Mouse (Mus musculus) heart, postnatal 0 days (tissue): ENCODE results near the gene Atl2. TPM values are rescaled to one million over a fixed set of nuclear protein-coding genes. Genes with fewer than 3 reads are reported as not detected.

ENCODE experiments used
- ATAC-seq: fragments of 200-750 bp; cut with Nextera tagmentation; 2 replicates; pipeline ENCODE4 v1.8.0; 2017; ENCODE audit warnings: low read depth, moderate number of reproducible peaks, moderate library complexity; ENCODE audit not compliant: insufficient read depth
- DNase-seq: peaks from one replicate; pipeline ENCODE4 v3.0.0-alpha.2; 2016; ENCODE audit warnings: low spot score
- H3K27ac ChIP-seq: fragments of 300-500 bp; sonication (generic); 2 replicates; pipeline ENCODE4 v1.5.1; 2014; ENCODE audit warnings: low read depth, mild to moderate bottlenecking
- H3K27me3 ChIP-seq: fragments of 300-500 bp; sonication (generic); 2 replicates; pipeline ENCODE4 v1.6.1; 2014; ENCODE audit warnings: low read length, mixed read lengths; ENCODE audit not compliant: control insufficient read depth, insufficient read depth
- H3K36me3 ChIP-seq: fragments of 300-500 bp; sonication (generic); replicated peaks from 2 replicates; pipeline ENCODE4 v1.6.1; 2014; ENCODE audit warnings: low read length, mixed read lengths; ENCODE audit not compliant: control insufficient read depth, insufficient read depth
- H3K4me1 ChIP-seq: fragments of 300-500 bp; sonication (generic); 2 replicates; pipeline ENCODE4 v1.6.1; 2014; ENCODE audit warnings: antibody characterized with exemption; ENCODE audit not compliant: control insufficient read depth, insufficient read depth
- H3K4me2 ChIP-seq: fragments of 300-500 bp; sonication (generic); 2 replicates; pipeline ENCODE4 v1.6.1; 2014; ENCODE audit warnings: low read depth, mild to moderate bottlenecking, low read length, moderate library complexity
- H3K4me3 ChIP-seq: fragments of 300-500 bp; sonication (generic); 2 replicates; pipeline ENCODE4 v1.5.1; 2014; ENCODE audit warnings: low read depth, low read length
- H3K9ac ChIP-seq: fragments of 300-500 bp; sonication (generic); replicated peaks from 2 replicates; pipeline ENCODE4 v1.6.1; 2014; ENCODE audit warnings: low read depth, low read length, mixed read lengths
- H3K9me3 ChIP-seq: fragments of 300-500 bp; sonication (generic); replicated peaks from 2 replicates; pipeline ENCODE4 v1.6.1; 2016; ENCODE audit warnings: low read length; ENCODE audit not compliant: control insufficient read depth
- CTCF ChIP-seq: IDR thresholded peaks from 2 replicates; pipeline ENCODE4 v1.5.1; 2016; ENCODE audit warnings: antibody characterized with exemption, control low read depth, low read depth
- EP300 ChIP-seq: IDR thresholded peaks from 2 replicates; pipeline ENCODE4 v1.6.1; 2016; ENCODE audit warnings: antibody characterized with exemption, low read depth
- WGBS: fragments of 180-500 bp; shearing (Covaris S2); extraction: QIAGEN DNeasy Blood & Tissue Kit; methylation state at CpG from one replicate; pipeline ENCODE4 v1.1.7; 2014; 5-methylcytosine and 5-hydroxymethylcytosine counted together
- polyA plus RNA-seq: library from polyadenylated mRNA; unstranded; fragments of >200 nt; fragmentation: Nextera tagmentation; extraction: Ambion mirVana; gene quantifications from 2 replicates; pipeline ENCODE4 v1.2.1, GENCODE M21; 2015
- total RNA-seq: library from RNA; depleted of rRNA; stranded (reverse); fragments of >200 nt; gene quantifications from 2 replicates; pipeline ENCODE4 v1.2.3, GENCODE M21; 2014; ENCODE audit warnings: low replicate concordance

Atl2 gene
- total and polyA plus RNA-seq, 2 experiments from 2014 or later = 11.3 to 20.2 TPM

- no peak overlapping the region for H3K4me3 ChIP-seq
- peaks cover 14% of the 10 kb centered on the region for H3K4me1 ChIP-seq
- peaks cover 7% of the 10 kb centered on the region; the same call in 1 of the 2 replicates for H3K27me3 ChIP-seq
- H3K4me2 ChIP-seq = no peak overlapping the region
- no peaks in the 10 kb centered on the region for H3K9me3 ChIP-seq
- WGBS = 60% methylated on average over 3 of the region's 3 CpGs
- no peak for ATAC-seq
- DNase-seq = no peak
- TF ChIP-seq EP300 = no peak
- TF ChIP-seq CTCF = no peak
- no peak overlapping the region for H3K27ac ChIP-seq
- no peaks in the 10 kb centered on the region for H3K36me3 ChIP-seq
- H3K9ac ChIP-seq = no peak overlapping the region
These were observed 1.7 kb upstream of the Atl2 start for GRCm38 (mm10) chr17:79897666-79898065.

GRCm38 (mm10) chr17:79894971-79895882 lies 696 bp downstream of the Atl2 start:
- Histone ChIP-seq H3K4me2 (peak overlapping the region; percentile 82), H3K4me3 (peak overlapping the region; percentile 87), H3K9me3 (no peaks in the 10 kb centered on the region), H3K9ac (peak overlapping the region; percentile 92), H3K27ac (peak overlapping the region; percentile 99), H3K36me3 (no peaks in the 10 kb centered on the region), H3K27me3 (peaks cover 7% of the 10 kb centered on the region; the same call in 1 of the 2 replicates), H3K4me1 (peaks cover 14% of the 10 kb centered on the region)
- DNase-seq (peak; percentile 43), ATAC-seq (peak; percentile 79)
- WGBS = under 1% methylated on average over 58 of the region's 100 CpGs
- TF ChIP-seq EP300 (no peak), CTCF (0 out of 2 replicates have a peak, but pooled peaks have one; percentile 1)

GRCm38 (mm10) chr17:79894054-79894453 lies 1.9 kb downstream of the Atl2 start:
- no peak for TF ChIP-seq EP300
- peak overlapping the region; percentile 87 for H3K4me3 ChIP-seq
- H3K4me2 ChIP-seq = peak overlapping the region; percentile 82
- ATAC-seq (no peak), DNase-seq (no peak)
- H3K27ac ChIP-seq = no peak overlapping the region
- peaks cover 7% of the 10 kb centered on the region; the same call in 1 of the 2 replicates for H3K27me3 ChIP-seq
- no peaks in the 10 kb centered on the region for H3K9me3 ChIP-seq
- no peak overlapping the region; the same call in 1 of the 2 replicates for H3K9ac ChIP-seq
- peaks cover 14% of the 10 kb centered on the region for H3K4me1 ChIP-seq
- no peaks in the 10 kb centered on the region for H3K36me3 ChIP-seq
- 39% methylated on average over 4 of the region's 4 CpGs for WGBS

- Histone ChIP-seq H3K9me3 (no peaks in the 10 kb centered on the region), H3K36me3 (no peaks in the 10 kb centered on the region), H3K27ac (no peak overlapping the region), H3K4me1 (peaks cover 10% of the 10 kb centered on the region), H3K4me3 (no peak overlapping the region), H3K4me2 (no peak overlapping the region), H3K9ac (no peak overlapping the region), H3K27me3 (peaks cover under 1% of the 10 kb centered on the region; the same call in 1 of the 2 replicates)
- 66% methylated on average over 7 of the region's 7 CpGs for WGBS
- no peak for ATAC-seq
- TF ChIP-seq EP300 (no peak), CTCF (no peak)
- no peak for DNase-seq
These were observed 4.0 kb downstream of the Atl2 start for GRCm38 (mm10) chr17:79891944-79892343.

GRCm38 (mm10) chr17:79887926-79888325 lies 8.0 kb downstream of the Atl2 start:
- ATAC-seq (no peak), DNase-seq (no peak)
- Histone ChIP-seq H3K36me3 (no peaks in the 10 kb centered on the region), H3K27me3 (no peaks in the 10 kb centered on the region), H3K27ac (no peak overlapping the region), H3K9me3 (no peaks in the 10 kb centered on the region), H3K4me1 (no peaks in the 10 kb centered on the region; the same call in none of the 2 replicates), H3K9ac (no peak overlapping the region), H3K4me2 (no peak overlapping the region), H3K4me3 (no peak overlapping the region)
- no peak for TF ChIP-seq EP300
- TF ChIP-seq CTCF = no peak
- WGBS = 80% methylated on average over 1 of the region's 1 CpGs
